Mouse (Mus musculus): Measurements from ENCODE around the gene Sipa1l2. TPM values are rescaled to one million over a fixed set of nuclear protein-coding genes. Genes with fewer than 3 reads are reported as not detected.
"Not testable (repeated sequence)": the region's sequence is repeated elsewhere in the genome, so short reads cannot be mapped to it uniquely, and the experiment has no call there.

The Sipa1l2 gene
- polyA plus RNA-seq, 1 experiment from 2014 or later: 14.1 TPM

DNA sequence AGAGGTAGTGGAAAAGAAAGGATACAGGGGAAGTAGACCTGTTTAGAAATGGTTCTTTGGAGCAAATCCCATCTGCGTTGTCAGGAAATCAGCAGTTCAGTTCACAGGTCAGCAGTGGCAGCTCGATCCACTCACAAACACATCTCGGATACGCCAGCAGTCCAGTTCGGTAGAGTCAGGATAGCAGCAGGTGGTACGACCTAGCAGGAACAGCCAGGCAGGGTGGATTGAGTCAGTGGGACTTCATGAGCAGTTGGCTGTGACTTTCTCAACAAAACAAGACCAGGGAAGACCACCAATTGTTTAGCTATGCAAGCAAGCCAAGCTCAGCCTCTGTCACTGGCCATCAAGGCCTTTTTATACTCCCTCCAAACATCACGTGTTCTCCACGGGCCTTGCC lies 173.9 kb downstream of the Sipa1l2 start:
- not testable (repeated sequence) for H3K27me3 ChIP-seq (ENCODE audit: control insufficient read depth, insufficient read depth, low read length); H3K27ac ChIP-seq (ENCODE audit: low read depth, low read length); H3K36me3 ChIP-seq (ENCODE audit: control insufficient read depth, insufficient read depth, low read length); H3K4me1 ChIP-seq (ENCODE audit: control insufficient read depth, insufficient read depth, low read length); H3K4me3 ChIP-seq (ENCODE audit: low read depth, low read length); H3K4me2 ChIP-seq; H3K9me3 ChIP-seq (ENCODE audit: control insufficient read depth, low read length); ATAC-seq (ENCODE audit: low FRiP score); H3K9ac ChIP-seq (ENCODE audit: low read length); DNase-seq (ENCODE audit: low spot score, missing footprints)
- WGBS: 85% methylated on average over 8 of the region's 8 CpGs

DNA sequence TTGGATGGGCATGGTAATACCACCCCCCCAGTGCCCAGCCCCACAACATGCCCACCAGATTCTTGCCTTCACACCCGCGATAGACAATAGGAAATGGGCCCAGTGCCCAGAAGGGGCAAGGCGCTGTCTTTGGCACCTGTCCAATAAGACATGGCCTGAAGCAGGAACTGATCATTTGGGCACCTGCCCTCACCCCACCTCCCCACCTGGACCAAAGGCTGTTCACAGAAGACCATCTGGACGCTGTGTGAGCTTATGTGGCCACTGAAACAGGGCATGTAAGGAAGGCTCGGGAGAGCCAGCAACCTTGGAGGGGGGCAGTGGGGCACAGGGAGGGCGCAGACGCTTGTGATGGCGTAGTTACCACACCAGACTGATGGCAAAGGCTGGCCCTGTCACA lies 174.6 kb downstream of the Sipa1l2 start:
- Histone ChIP-seq H3K9me3 (ENCODE audit: control insufficient read depth, low read length) (no peaks in the 10 kb centered on the region), H3K27ac (ENCODE audit: low read depth, low read length) (no peak overlapping the region), H3K4me1 (ENCODE audit: control insufficient read depth, insufficient read depth, low read length) (no peaks in the 10 kb centered on the region; the same call in 1 of the 2 replicates), H3K4me2 (no peak overlapping the region), H3K4me3 (ENCODE audit: low read depth, low read length) (no peak overlapping the region), H3K27me3 (ENCODE audit: control insufficient read depth, insufficient read depth, low read length) (no peaks in the 10 kb centered on the region), H3K36me3 (ENCODE audit: control insufficient read depth, insufficient read depth, low read length) (no peaks in the 10 kb centered on the region), H3K9ac (ENCODE audit: low read length) (no peak overlapping the region)
- ATAC-seq (ENCODE audit: low FRiP score): no peak
- WGBS: 89% methylated on average over 8 of the region's 8 CpGs
- DNase-seq (ENCODE audit: low spot score, missing footprints): no peak

DNA sequence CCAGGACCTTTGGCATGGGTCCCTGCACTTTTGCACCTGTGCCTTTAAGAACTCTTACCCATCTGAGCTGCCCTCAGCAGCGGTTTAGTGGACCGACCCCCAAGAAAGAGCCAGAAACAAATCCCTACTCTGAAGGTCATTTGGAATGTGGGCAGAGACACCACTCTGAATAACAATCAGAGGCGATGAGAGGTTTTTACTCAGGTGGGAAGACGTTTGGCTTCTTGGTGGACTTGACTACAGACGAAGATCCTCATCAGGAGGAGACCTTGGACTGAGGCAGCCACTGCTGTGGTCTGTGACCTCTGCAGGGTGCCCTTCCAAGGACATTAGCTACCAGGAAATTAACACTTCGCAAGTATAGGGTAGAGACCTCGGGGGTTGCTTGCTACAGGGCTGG lies 177.9 kb downstream of the Sipa1l2 start:
- Histone ChIP-seq H3K4me3 (ENCODE audit: low read depth, low read length) (no peak overlapping the region), H3K9me3 (ENCODE audit: control insufficient read depth, low read length) (no peaks in the 10 kb centered on the region), H3K36me3 (ENCODE audit: control insufficient read depth, insufficient read depth, low read length) (no peaks in the 10 kb centered on the region), H3K4me2 (no peak overlapping the region), H3K4me1 (ENCODE audit: control insufficient read depth, insufficient read depth, low read length) (no peaks in the 10 kb centered on the region; the same call in 1 of the 2 replicates), H3K9ac (ENCODE audit: low read length) (no peak overlapping the region), H3K27ac (ENCODE audit: low read depth, low read length) (no peak overlapping the region), H3K27me3 (ENCODE audit: control insufficient read depth, insufficient read depth, low read length) (no peaks in the 10 kb centered on the region)
- DNase-seq (ENCODE audit: low spot score, missing footprints) (no peak), ATAC-seq (ENCODE audit: low FRiP score) (no peak)
- 58% methylated on average over 7 of the region's 7 CpGs for WGBS

DNA sequence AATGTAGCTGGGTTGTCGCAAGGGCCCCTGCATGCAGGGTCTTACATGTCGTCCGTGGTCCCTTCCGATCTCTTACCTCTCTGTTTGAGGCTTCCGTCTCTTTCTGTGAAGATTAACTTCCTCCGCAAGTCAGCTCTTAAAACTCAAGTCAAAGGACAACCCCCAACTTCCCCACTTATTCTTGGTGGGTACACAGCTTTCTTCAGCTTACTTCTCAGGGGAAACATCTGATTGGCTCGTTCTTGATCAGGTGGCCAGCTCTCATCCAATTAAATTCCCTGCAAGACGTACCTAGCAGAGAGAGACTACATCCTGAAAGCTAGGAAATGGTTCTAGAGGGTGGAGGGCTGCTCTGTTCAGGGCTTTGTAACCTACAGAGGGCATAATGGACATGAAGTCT lies 178.3 kb downstream of the Sipa1l2 start:
- Histone ChIP-seq H3K27ac (ENCODE audit: low read depth, low read length) (no peak overlapping the region), H3K9me3 (ENCODE audit: control insufficient read depth, low read length) (no peaks in the 10 kb centered on the region)
- no peak for ATAC-seq (ENCODE audit: low FRiP score)

DNA sequence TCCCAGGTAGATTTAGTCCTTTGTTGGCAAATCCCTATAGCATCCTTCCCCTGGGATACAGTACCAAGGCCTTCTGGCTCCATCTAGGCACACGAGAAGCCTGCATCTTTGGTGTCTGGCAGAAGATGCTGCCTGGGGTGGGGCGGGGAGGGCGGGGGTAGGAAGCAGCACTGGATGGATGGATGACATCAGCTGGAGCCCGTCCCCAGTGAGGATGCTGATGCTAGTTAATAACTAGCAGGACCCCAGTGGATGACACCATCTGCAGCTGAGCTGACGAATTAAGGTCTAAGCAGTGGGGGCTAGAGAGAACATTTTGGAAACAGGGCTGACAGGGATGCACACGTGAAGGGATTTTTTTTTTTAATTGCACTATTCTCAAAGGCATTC lies 179.1 kb downstream of the Sipa1l2 start:
- H3K9me3 ChIP-seq (ENCODE audit: control insufficient read depth, low read length): no peaks in the 10 kb centered on the region
- no peaks in the 10 kb centered on the region for H3K36me3 ChIP-seq (ENCODE audit: control insufficient read depth, insufficient read depth, low read length)
- H3K27ac ChIP-seq (ENCODE audit: low read depth, low read length): no peak overlapping the region
- 71% methylated on average over 6 of the region's 6 CpGs for WGBS
- peak; percentile 51; the same call in 1 of the 2 replicates for ATAC-seq (ENCODE audit: low FRiP score)
- H3K27me3 ChIP-seq (ENCODE audit: control insufficient read depth, insufficient read depth, low read length): no peaks in the 10 kb centered on the region
- no peak overlapping the region for H3K4me2 ChIP-seq
- H3K9ac ChIP-seq (ENCODE audit: low read length): no peak overlapping the region
- H3K4me1 ChIP-seq (ENCODE audit: control insufficient read depth, insufficient read depth, low read length): peaks cover 2% of the 10 kb centered on the region; the same call in 1 of the 2 replicates
- no peak overlapping the region for H3K4me3 ChIP-seq (ENCODE audit: low read depth, low read length)
- DNase-seq (ENCODE audit: low spot score, missing footprints): no peak

More for the DNA sequence above, 178.3 kb downstream of the Sipa1l2 start:
- Histone ChIP-seq H3K36me3 (ENCODE audit: control insufficient read depth, insufficient read depth, low read length) (no peaks in the 10 kb centered on the region), H3K4me2 (no peak overlapping the region), H3K9ac (ENCODE audit: low read length) (no peak overlapping the region), H3K27me3 (ENCODE audit: control insufficient read depth, insufficient read depth, low read length) (no peaks in the 10 kb centered on the region), H3K4me3 (ENCODE audit: low read depth, low read length) (no peak overlapping the region), H3K4me1 (ENCODE audit: control insufficient read depth, insufficient read depth, low read length) (no peaks in the 10 kb centered on the region; the same call in 1 of the 2 replicates)
- DNase-seq (ENCODE audit: low spot score, missing footprints): no peak
- WGBS: 66% methylated on average over 8 of the region's 8 CpGs

DNA sequence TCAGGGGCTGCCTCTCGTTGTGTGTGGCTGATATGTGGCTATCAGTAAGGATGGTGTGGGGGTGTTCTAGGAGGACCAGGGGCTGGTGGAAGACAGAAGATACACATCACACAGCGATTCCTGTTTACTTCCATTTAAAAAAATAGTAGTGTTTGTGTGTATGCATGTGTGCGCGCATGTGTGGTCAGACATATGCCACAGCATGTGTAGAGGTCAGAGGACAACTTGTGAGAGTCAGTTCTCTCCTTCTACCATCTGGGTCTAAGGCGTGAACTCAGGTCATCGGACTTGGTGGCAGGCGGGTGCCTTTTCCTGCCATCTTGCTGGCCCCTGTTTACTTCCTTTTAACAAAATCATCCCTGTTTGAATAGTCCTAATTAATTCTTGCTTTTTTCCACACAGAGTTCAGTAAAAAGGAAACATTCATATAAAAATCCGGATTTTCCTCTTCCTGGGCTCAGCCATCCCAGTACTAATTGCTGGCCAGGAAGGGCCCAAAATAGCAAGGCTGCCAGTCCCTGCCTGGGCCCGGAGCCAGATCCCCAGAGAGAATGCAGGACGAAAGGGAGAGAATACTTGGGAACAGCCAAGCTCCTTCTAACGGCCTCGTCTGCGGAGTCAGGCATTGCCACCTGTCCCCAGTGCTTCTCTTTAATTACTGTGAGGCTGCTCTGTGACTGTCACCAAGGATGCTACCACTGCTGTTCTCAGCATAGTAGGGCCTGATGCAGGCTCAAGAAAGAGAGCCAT lies 179.7 kb downstream of the Sipa1l2 start:
- DNase-seq (ENCODE audit: low spot score, missing footprints): no peak
- Histone ChIP-seq H3K36me3 (ENCODE audit: control insufficient read depth, insufficient read depth, low read length) (no peaks in the 10 kb centered on the region), H3K9me3 (ENCODE audit: control insufficient read depth, low read length) (no peaks in the 10 kb centered on the region), H3K4me2 (no peak overlapping the region), H3K4me3 (ENCODE audit: low read depth, low read length) (no peak overlapping the region), H3K27ac (ENCODE audit: low read depth, low read length) (no peak overlapping the region), H3K4me1 (ENCODE audit: control insufficient read depth, insufficient read depth, low read length) (peaks cover 3% of the 10 kb centered on the region; the same call in 1 of the 2 replicates), H3K27me3 (ENCODE audit: control insufficient read depth, insufficient read depth, low read length) (no peaks in the 10 kb centered on the region), H3K9ac (ENCODE audit: low read length) (no peak overlapping the region)
- 77% methylated on average over 13 of the region's 13 CpGs for WGBS
- ATAC-seq (ENCODE audit: low FRiP score): no peak

DNA sequence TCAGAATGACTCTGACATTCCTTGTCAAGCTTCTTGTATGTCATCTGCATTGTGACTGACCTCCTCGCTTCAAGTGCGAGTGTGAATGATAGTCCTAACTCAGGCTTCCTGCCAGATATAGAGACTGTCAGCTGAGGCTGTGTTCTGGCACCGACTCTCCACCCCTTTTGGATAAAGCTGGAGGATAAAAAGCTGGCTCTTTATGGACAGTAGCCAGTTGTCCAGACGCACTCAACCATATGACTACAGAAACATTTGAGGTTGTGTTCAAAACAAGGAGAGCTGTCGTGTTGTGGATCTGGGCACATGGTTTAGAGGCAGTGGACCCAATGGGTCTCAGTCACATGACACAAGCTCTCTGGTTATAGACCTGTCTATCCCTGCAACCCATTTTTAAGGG lies 180.3 kb downstream of the Sipa1l2 start:
- no peaks in the 10 kb centered on the region for H3K36me3 ChIP-seq (ENCODE audit: control insufficient read depth, insufficient read depth, low read length)
- 91% methylated on average over 5 of the region's 5 CpGs for WGBS
- H3K4me2 ChIP-seq: no peak overlapping the region
- no peak overlapping the region for H3K9ac ChIP-seq (ENCODE audit: low read length)
- ATAC-seq (ENCODE audit: low FRiP score) (no peak), DNase-seq (ENCODE audit: low spot score, missing footprints) (no peak)
- H3K27ac ChIP-seq (ENCODE audit: low read depth, low read length): no peak overlapping the region
- peaks cover 3% of the 10 kb centered on the region; the same call in 1 of the 2 replicates for H3K4me1 ChIP-seq (ENCODE audit: control insufficient read depth, insufficient read depth, low read length)
- H3K9me3 ChIP-seq (ENCODE audit: control insufficient read depth, low read length): no peaks in the 10 kb centered on the region
- no peaks in the 10 kb centered on the region for H3K27me3 ChIP-seq (ENCODE audit: control insufficient read depth, insufficient read depth, low read length)
- no peak overlapping the region for H3K4me3 ChIP-seq (ENCODE audit: low read depth, low read length)

DNA sequence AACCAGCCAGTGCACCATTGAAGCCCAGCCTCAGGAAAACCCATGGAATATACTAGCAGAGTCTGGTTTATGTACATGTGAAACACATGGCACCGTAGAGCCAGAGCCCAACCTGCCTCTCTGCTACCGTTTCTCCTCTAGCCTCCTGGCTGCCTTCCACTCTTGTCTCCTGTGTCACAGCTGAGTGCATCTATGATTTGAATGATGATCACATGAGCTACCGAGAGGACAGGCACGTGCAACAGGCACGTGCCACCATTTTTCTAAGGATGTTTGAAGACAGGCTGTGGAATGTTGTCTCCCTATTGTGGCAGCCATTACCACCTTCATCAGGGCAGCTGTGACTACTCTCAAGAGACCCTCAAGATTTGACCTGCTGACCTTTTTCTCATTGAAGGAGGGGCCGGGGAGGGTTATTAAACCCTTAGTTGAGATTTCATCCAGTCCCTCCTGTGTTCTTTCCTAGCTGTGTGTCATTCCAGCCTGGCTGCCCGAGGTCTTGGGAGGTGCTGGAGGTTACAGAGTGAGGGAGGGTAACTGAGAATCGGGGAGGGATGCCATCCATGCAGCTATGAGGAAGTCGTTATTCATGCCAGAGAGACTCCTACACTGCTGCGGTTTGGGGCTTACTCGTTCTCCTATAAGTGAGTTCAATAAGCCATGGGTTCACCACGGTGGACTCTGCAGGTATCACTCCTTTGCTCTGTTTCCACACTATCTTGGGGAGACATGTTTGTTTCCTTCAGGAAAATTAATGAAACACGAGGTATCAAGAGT lies 181.0 kb downstream of the Sipa1l2 start:
- no peak overlapping the region for H3K4me3 ChIP-seq (ENCODE audit: low read depth, low read length)
- ATAC-seq (ENCODE audit: low FRiP score): no peak
- peaks cover 3% of the 10 kb centered on the region; the same call in 1 of the 2 replicates for H3K4me1 ChIP-seq (ENCODE audit: control insufficient read depth, insufficient read depth, low read length)
- H3K27ac ChIP-seq (ENCODE audit: low read depth, low read length): no peak overlapping the region
- H3K4me2 ChIP-seq: no peak overlapping the region
- H3K9ac ChIP-seq (ENCODE audit: low read length): no peak overlapping the region
- no peaks in the 10 kb centered on the region for H3K9me3 ChIP-seq (ENCODE audit: control insufficient read depth, low read length)
- H3K27me3 ChIP-seq (ENCODE audit: control insufficient read depth, insufficient read depth, low read length): no peaks in the 10 kb centered on the region
- no peaks in the 10 kb centered on the region for H3K36me3 ChIP-seq (ENCODE audit: control insufficient read depth, insufficient read depth, low read length)
- 81% methylated on average over 13 of the region's 13 CpGs for WGBS
- DNase-seq (ENCODE audit: low spot score, missing footprints): no peak

DNA sequence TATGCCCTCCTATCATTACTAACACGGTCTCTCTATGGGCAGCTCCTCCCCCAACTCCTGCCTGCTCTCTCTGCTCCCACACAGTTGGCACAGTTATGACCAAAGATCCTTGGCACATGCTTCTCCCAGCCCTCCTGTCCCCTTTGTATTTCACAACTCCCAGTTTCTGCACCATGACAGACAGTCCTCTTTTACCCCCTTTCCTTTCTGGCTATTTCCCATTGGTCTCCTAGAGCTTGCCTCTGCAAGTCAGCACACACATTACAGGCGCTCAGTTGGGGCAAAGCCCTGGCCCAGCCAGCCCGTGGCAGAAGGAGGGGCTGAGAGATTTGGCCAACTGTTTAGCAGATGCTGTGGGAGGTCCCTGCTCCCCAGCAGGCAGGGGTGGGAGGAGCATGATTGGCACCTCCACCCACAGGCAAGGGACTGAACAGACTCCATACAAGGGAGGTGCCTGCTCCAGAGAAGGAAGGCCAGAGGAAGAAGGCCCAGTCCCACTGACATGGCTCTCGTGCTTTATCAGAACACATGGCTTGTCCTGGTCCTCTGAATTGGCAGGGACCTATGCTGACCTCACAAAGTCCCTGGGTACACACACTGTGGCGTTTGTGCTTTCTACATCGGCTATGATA lies 184.0 kb downstream of the Sipa1l2 start:
- ATAC-seq (ENCODE audit: low FRiP score) (peak; percentile 75), DNase-seq (ENCODE audit: low spot score, missing footprints) (peak; percentile 88)
- no peaks in the 10 kb centered on the region for H3K36me3 ChIP-seq (ENCODE audit: control insufficient read depth, insufficient read depth, low read length)
- no peak overlapping the region for H3K27ac ChIP-seq (ENCODE audit: low read depth, low read length)
- peaks cover 3% of the 10 kb centered on the region; the same call in 1 of the 2 replicates for H3K4me1 ChIP-seq (ENCODE audit: control insufficient read depth, insufficient read depth, low read length)
- 31% methylated on average over 6 of the region's 6 CpGs for WGBS
- H3K27me3 ChIP-seq (ENCODE audit: control insufficient read depth, insufficient read depth, low read length): no peaks in the 10 kb centered on the region
- H3K4me2 ChIP-seq: no peak overlapping the region
- no peak overlapping the region for H3K9ac ChIP-seq (ENCODE audit: low read length)
- H3K4me3 ChIP-seq (ENCODE audit: low read depth, low read length): no peak overlapping the region
- no peaks in the 10 kb centered on the region for H3K9me3 ChIP-seq (ENCODE audit: control insufficient read depth, low read length)

Measured in midbrain, embryonic 11.5 days (tissue).